Mouse (Mus musculus) thymus, adult 18-20 months (tissue): ENCODE results near the gene Chrng.

Experiments
- DNase-seq, 2 experiments: peaks; one replicate each; pipeline ENCODE4 v3.0.0; 2022; ENCODE audit warnings: mixed read lengths in 2 of 2

Gene Chrng

DNA sequence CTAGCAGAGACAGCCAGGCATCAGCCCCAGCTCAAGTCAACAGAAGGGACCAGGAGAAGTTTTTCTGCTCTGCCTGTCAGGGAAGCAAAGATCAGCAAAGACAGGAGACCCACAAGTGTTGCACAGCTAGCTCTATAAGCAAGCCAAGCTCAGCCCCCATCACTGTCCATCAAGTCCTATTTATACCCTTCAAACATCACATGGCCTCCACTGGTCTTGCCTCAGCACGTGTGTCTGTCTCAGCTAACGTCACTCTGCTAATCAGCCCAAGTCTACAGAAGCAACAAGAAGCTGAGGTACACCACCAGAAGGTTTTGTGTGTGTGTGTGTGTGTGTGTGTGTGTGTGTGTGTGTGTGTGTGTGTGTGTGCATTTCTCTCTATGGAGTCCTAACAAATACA, 3.6 kb upstream of the Chrng start:
- no peak for DNase-seq

DNA sequence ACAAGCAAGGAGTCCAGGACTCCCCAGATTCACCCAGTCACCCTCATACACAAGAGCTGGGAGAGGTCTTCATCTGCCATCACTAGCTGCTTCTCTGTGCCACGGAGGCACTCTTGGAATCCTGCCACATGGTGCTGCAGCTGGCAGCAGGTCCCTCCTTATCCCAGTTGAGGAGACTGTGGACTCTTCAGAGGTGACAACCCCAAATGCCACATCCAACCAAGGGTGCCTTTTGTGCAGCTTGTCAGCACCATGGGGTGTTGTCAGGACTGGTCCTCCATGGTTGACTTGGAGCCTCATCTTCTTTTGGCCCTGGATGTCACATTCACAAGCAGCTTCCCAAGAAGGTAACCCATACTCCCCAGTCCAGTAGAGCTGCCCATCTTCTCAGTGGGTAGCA, 2.6 kb upstream of the Chrng start:
- DNase-seq, result no peak

DNA sequence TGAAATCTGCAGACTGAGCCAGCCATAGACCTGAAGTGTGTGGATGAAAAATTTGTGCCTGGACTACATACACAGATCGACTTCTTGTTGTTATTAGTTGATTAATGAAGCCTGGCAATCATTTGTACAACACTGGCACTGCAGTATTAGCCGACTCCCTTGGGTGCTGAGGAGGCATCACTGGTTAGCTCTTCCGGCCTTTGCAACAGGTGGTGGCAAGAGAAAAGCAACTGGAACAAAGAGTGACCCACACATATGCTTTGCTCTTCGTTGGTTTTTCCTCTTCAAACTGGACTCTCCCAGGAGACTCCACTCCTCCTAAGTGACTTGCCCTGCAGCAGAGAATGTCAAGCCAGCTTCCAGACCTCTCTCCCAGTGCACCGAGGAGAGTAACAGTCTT, 678 bp upstream of the Chrng start:
- no peak for DNase-seq

DNA sequence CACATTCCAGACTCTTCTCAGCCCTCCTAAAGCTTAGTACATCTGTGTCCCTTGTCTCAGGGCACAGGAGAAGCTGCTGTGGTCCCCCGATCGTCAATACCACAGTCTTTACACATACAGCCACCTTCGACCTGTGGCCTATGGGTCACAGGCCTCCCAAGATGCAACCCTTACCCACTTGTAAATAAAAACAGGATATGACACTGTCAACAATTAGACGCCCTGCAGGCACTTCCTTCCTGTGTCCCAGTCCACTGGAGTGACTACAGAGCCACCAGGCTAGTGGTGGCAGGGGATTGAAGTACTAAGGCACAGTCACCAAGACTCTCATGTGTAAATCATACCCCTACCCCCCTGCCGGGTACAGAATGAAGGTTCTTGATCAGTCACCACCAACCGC, 581 bp downstream of the Chrng start:
- no peak for DNase-seq

DNA sequence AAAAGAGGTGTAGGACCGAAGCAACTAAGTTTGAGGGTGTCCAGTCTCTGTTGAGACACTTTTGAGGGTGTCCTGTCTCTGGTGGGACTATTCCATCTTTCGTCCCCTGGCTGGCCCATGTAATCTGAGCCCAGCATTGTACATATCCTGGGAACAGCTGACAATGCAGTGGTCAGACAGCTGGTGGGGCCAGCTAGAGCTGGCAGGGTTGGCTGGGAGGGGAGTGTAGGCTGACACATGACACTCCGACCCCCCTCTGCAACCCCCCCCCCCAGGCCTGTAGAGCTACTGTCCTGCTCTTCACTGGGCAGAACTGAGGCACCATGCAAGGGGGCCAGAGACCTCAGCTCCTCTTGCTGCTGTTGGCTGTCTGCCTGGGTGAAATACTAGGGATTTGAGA, 1.0 kb downstream of the Chrng start:
- no peak for DNase-seq

DNA sequence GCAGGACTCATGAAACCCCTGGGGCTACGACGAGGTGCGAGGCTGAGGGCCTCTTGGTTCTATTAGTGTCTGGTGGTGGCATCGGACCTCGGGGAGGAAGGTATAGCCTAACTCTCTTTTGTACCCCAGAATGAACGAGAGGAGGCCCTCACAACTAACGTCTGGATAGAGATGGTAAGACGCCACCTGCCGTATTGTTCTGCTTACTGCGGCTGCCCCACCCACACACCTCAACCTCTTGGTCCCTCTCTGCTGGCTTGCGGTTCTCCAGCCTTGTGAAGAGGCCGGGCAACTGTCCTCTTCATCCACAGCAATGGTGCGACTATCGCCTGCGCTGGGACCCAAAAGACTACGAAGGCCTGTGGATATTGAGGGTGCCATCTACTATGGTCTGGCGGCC, 1.9 kb downstream of the Chrng start:
- DNase-seq, result no peak

DNA sequence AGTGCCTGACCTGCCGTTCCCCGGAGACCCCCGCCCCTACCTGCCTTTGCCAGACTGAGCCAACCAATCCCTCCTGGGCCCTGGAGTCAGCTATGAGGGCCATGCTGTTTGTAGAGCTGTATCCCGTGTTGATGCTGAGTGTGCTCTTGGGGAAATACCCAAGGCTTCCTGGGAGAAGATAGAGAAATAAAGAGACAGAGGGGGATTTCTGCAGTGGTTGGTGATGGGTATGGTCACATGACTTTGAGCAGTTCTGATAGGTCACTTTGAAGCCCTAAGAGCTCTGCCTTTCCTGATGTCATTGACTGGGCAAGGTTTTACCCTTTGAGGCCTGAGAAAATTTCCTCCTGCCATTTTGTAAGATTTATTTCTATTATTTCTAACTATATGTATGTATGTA, 7.0 kb downstream of the Chrng start:
- DNase-seq, result no peak

DNA sequence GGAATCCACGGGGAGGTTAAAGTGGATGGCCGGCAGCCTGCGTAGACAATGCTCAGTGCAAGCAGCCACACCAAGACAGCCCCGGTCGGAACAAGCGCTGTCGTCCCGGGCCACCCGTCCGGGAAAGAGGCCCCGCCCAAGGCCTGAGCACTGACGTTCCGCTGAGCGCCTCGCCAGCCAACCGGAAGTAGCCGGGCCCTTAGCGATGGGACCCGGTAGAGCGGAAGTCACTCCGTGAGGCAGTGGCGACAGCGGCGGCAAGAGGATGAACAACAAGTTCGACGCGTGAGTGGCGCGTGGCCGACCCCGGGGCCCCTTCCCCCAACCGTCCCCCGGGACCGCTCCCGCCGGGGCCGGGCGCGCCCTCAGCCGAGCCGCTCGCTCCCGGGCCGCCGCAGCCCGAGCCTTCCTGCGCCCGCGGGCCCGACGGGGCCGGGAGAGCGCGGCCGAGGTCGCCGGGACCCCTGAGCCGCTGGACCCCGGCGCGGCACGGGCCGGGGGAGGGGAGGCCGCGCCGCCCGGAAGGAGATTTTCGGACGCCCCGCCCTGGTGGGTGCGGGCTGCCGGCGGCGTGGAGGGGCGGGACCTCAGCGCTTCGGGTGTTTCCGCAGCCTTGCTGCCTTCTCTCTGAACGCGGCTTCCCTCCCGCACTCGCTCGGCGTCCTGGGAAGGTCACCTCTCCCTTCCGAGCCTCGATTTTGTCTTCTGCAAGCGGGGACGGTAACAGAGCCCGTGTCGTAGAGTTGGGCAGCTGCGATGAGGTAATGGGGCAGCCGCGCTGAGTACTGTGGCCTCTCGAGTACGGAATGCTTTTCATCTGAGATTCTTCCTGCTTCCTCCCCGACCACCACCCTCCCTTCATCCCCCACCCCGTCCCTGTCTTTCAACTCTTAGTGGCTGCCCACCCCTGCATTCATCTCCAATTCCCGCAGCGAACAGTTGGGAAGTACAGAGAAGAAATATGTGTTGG, 9.6 kb downstream of the Chrng start, which contains the start of gene Eif4e2:
Gene Eif4e2, plus strand, starts transcription at position 180 of the 970 bp plus-strand sequence.
- DNase-seq, result peak; percentile 89 to 90

DNA sequence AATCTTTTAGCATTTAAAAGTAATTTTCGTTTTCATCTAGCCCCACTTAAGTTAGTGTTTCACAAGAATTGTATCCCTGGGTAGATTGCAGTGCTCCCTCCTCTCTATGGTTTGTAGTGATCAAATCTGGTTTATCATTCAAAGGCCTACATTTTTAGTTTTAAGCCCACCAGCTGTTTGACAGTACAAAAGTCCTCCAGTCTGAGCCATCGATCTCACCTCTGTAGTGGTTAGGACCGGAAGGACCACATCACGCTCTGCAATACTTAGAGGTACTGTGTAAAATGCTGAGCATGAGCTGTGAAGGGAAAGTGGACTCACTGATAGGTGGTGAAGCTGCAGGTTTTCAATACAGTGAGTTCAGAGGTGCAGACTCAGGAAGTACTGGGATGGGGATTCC, 10.3 kb downstream of the Chrng start:
- DNase-seq, result no peak

DNA sequence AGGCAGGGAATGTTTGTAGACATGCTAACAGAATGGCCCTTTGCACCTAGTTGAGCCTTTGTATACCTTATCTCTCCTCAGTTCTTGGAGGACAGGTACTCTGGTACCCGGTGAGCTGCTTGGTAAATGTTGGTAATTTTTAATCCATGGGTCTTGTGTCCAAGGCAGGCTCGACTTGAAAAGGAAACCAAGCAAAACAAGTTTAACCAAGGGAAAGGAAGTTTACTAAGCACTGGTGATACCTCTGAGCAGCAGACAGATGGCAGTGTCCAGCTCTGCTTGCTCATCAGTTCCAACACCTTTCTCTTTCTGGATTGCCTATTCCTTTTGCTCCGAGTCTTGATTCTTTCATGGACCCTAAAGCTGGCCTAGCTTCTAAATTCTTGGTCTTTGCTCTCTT, 13.5 kb downstream of the Chrng start:
- no peak for DNase-seq

DNA sequence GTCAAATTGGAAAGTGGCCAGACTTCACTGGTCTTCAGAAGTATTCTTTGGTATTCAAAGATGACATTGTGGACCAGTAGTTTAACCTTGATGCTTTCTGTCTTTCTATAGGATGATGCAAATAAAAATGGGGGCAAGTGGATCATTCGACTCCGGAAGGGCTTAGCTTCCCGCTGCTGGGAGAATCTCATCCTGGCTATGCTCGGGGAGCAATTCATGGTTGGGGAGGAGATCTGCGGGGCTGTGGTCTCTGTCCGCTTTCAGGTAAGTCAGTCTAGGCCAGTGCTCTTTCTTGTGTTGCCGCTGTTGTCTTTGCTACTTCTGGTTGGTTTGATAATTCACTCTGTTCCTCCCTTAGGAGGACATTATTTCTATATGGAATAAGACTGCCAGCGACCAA, 21.3 kb downstream of the Chrng start:
- DNase-seq, result no peak

DNA sequence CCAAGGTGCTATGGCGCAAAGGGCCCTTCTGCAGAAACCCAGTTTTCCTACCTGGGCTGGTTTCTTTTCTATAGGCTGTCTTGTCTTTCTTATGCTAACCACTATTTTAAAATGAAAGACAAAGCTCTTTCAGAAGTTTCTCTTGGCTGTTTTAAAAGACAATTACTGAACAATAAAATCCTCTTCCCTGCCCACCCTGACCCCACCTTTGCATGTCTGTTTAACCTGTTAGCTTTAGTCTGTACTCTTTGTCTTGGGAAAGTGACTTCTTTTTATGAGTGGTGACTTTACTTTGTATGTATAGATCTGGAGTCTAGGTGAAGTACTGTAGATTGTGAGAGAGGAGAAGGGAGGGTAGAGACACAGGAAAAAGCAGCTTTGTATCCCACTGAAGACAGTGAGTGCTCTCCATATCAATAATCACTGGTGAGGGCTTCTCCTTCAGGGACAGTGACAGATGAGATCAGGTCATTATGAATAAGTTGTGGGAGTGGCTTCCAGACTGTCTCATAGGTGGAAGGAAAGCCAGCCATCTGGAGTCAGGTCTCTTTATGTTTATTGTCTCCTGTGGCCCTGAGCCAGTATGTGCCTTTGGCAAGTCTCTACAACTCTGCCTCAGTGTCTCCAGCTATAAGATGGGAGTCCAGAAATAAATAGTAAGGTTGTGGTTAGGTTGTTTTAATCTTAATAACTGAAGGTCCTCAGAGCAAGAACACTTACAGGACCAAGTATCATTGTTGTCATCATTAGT, 22.1 kb downstream of the Chrng start:
- no peak for DNase-seq

DNA sequence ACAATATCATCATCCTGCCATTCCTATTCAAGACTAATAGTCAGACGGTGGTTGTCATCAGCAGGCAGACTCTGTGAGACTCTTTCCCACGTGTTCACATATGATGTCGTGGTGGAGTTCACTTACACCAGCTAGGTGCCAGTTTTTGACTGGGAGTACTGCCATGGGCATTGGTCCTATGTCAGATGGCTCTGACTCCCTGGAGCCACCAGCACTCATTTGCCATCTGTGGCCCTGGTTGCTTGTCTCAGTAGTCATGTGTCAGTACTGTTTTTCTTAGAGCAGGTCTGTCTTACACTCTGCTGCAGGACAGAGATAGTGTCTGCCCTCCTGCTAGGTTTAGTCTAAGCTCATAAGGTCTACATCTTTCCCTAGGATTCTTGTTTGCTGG, 22.7 kb downstream of the Chrng start:
- no peak for DNase-seq

DNA sequence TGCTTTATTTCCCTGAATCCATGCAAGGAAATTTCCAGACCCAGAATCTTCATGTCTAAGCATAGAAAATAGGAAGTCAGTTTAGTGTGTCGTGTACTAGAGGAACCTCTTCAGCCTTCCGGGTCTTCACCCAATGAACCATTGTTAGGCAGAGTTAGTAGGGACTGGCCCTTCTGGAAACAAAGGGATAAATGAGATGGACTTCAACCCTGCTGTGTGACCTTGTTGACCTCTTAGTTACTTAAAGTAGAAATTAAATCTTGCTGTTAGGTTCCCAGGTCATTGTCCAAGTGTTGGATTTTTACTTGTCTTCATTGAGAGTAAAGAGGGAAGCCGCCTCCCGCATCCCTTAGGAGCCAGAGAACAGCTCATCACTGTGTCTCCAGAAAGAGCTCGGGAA, 26.1 kb downstream of the Chrng start:
- no peak for DNase-seq

DNA sequence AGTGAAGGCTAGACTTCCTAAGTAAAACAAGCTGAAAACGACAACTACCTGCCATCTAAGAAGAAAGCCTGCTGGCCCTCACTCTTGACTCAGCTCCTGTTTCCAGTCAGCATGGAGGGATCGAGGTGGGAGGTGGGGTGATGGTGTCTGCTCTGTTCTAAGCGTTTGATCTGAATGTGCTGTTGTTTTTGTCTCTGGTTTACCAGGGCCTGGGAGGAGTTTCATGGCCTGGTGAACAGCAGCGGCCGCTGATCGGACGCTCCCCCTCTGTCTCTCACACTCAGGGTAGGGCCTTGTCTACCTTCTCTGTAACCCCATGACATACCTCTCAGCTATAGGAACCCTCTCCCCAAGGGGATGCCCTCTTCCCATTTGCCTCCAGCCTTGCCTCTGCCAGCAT, 27.7 kb downstream of the Chrng start:
- DNase-seq, result no peak

DNA sequence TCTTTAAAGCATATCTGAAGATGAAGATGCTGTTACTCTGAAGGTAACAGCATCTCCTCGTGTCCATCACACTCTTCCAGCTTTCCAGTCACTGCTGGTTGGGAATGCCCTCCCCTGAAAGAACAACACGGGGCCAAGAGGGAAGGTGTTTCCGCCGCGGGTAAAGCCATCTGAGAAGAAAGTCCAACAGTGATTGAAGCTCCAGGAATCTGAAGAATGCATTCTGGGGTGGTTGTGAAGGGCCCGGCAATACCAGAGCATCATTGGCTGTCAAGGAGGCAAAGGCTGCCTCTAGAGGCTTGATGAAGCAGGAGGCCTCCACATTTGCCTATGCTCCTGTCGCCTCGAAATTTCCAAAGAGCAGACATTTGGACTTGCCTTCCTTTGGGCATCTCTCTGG, 34.6 kb downstream of the Chrng start:
- no peak for DNase-seq

DNA sequence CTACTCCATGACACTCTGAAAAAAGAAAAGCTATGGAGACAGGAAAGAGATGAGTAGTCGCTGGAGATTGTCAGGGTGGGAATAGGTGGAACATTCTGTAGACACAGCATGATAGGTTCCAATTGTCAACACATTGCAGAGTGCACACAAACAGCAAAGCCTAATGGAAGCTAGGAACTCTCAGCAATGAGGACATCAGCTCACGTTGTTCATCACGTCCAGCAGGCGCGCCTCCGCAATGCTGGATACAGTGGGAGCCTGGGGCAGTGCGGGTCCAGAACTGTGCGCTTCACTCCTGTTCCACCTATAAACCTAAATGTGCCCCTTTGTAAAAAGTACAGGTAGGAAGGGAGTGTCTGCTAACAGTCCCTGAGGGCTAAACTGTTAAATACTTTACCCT, 38.6 kb downstream of the Chrng start:
- DNase-seq, result no peak

DNA sequence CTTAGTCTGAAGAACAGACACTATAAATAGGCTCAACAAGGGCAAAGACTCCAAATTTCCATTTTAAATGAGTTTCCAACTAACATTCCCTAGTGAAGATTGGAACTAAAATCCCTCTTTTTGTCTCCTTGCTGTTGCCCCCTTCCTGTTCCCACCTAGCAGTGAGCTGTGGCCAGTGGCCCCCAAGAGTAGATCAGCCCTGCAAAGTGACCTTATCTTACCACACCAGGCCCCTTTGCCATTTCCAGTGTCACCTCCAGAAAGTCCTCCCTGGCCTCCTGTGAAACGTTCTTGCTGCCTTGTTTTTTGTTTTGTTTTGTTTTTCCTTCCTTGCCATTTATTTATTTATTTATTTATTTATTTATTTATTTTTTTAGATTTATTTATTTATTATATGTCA, 41.0 kb downstream of the Chrng start:
- DNase-seq, result no peak

DNA sequence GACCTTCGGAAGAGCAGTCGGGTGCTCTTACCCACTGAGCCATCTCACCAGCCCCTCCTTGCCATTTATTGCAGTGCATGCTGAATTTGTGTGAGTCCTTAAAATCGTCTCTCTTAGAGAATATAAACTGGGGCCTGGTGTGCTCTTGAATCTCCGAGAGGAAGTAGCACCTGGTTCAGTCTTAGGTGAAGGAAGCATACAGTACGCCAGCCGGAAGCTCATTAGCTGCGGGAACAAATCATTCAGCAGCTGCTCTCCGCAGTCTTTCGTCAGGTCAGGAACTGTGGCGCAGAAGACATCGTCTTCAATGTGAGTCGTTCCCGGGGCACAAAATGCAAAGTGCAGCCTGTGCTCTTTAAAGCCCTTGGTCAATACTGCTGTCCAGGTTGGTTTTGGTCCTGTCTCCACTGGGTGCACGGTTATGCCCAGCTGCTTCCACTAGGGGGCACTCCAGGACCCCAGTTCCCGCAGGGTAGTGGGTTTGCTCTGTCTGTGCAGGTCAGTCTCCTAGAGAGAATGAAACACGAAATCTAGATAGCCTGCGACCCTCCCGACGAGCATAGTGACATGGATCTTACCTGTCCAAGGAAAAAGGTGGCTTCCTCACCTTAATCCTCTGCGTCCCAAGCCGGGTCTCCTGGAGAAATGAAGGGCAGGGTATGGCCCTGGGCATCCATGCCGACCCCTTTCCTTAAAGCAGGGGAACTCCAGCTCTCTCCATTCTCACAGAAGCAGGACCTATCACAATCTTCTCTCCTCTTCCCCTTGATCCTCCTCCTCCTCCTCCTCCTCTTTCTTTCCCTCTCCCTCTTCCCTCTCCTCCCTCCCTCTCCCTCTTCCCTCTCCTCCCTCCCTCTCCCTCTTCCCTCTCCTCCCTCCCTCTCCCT, 41.7 kb downstream of the Chrng start:
- peak; percentile 41 to 42 for DNase-seq

DNA sequence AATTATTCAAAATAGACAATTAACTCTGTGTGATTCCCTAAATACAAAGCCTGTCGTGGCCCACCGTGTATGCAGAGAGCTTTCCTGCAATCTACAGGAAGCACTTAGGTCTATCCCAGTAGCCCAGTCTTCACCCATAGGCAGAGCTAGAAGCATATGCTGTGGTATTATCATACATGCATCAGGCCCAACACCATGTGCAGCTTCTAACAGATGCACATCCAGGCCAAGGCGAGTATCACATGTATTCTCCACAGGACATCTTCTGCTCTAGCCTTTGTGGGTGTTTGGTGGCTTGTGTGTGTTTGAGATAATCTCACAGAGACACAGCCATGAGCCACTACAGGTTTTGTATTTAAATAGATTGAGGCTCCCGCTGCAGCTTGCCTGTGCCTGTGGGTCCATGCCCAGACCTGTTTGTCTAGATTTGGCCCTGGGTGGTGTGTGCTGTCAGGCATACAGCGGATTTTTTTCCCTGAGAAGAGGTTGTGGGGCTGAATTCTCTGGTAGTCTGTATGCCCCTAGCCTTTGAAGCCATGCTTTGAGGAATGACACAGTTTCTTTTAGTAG, 47.7 kb downstream of the Chrng start:
- DNase-seq, result no peak

DNA sequence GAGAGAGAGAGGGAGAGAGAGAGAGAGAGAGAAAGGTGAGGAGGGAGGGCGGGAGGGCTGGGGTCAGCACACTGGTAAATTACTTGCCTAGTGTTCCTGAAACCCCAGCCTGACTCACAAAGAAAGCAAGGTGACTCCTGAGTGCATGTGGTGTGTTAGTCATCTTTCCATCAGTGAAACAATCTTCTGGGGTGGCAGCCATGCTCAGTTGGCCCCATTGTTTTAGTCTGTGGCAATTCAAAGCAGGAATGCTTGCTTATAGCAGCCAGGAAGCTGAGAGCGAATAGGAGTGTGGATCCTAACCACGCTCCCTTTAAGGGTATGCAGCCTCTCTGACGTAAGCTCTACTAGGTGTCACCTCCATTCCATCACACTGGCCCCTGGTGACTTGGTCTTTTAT, 50.7 kb downstream of the Chrng start:
- no peak for DNase-seq

DNA sequence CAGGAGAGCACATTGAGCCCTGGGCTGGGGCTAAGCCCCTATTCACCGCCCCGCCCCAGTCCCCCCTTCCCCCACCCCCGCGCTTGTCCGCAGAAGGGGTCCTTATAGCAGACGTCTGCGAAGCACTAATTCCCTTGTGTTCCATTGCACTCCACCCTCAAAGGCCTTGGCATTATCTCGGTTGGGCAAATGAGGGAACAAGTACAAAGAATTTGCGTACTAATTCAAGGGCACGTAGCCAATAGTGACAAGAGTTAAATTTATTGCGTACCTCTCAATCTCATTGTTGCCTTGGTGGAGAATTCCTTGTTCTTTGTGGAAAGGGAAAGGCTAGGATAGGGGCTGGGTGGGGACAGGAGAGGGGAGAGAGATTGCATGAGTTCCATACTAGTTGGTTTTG, 53.2 kb downstream of the Chrng start:
- no peak for DNase-seq

DNA sequence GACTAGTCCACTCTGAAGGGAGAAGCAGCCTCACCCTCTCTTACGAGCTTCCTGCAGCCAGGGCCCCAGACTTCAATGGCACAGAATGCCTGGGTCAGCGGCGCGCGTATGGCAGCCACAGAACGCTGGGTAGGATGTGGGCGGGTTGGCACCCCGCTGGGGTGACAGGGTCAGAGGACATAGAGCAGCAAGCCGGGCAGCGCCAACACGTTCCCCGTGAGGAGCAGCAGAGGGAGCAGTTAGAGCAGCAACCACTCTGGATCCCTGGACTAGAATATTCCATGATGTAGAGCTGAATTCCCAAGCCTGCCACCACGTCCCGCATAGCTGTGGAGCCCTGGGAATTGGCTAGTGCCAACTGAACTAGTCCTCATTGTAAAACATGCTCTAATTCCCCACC, 54.0 kb downstream of the Chrng start:
- no peak for DNase-seq
